Mouse (Mus musculus): Measurements from ENCODE around the gene Mrm3.
"Not testable (repeated sequence)": the region's sequence is repeated elsewhere in the genome, so short reads cannot be mapped to it uniquely, and the experiment has no call there.

Gene Mrm3

GRCm38 (mm10) chr11:76242901-76243810 lies at the start of gene Mrm3, which contains the start of gene Glod4:
Gene Mrm3 (plus strand): TSS chr11:76243715.
Gene Glod4 (minus strand): TSS chr11:76243725.
- DNase-seq (ENCODE audit: low read depth, low spot score) = peak; percentile 87

- DNase-seq (ENCODE audit: low read depth, low spot score) = no peak
These were observed 47.1 kb upstream of the Mrm3 start for GRCm38 (mm10) chr11:76196275-76196976.

- DNase-seq (ENCODE audit: low read depth, low spot score) = no peak
These were observed 46.5 kb upstream of the Mrm3 start for GRCm38 (mm10) chr11:76196977-76197469.

- DNase-seq (ENCODE audit: low read depth, low spot score) = peak; percentile 72
These were observed 41.5 kb upstream of the Mrm3 start for GRCm38 (mm10) chr11:76201761-76202674.

GRCm38 (mm10) chr11:76206793-76207192 lies 36.7 kb upstream of the Mrm3 start:
- no peak for DNase-seq (ENCODE audit: low read depth, low spot score)

GRCm38 (mm10) chr11:76210228-76210985 lies 33.1 kb upstream of the Mrm3 start:
- no peak for DNase-seq (ENCODE audit: low read depth, low spot score)

- DNase-seq (ENCODE audit: low read depth, low spot score) = not testable (repeated sequence)
These were observed 31.9 kb upstream of the Mrm3 start for GRCm38 (mm10) chr11:76211595-76211994.

- DNase-seq (ENCODE audit: low read depth, low spot score) = no peak
These were observed 29.7 kb upstream of the Mrm3 start for GRCm38 (mm10) chr11:76213841-76214240.

GRCm38 (mm10) chr11:76215011-76215410 lies 28.5 kb upstream of the Mrm3 start:
- DNase-seq (ENCODE audit: low read depth, low spot score) = no peak

- no peak for DNase-seq (ENCODE audit: low read depth, low spot score)
These were observed 27.4 kb upstream of the Mrm3 start for GRCm38 (mm10) chr11:76216049-76216540.

GRCm38 (mm10) chr11:76216681-76217389 lies 26.7 kb upstream of the Mrm3 start:
- no peak for DNase-seq (ENCODE audit: low read depth, low spot score)

GRCm38 (mm10) chr11:76217390-76217800 lies 26.1 kb upstream of the Mrm3 start, which contains the start of the genes Dbil5 and Gemin4:
Gene Dbil5 (plus strand): TSS chr11:76217608.
Gene Gemin4 (minus strand): TSS chr11:76217664.
- peak; percentile 95 for DNase-seq (ENCODE audit: low read depth, low spot score)

- DNase-seq (ENCODE audit: low read depth, low spot score) = no peak
These were observed 18.9 kb upstream of the Mrm3 start for GRCm38 (mm10) chr11:76224631-76225030.

- no peak for DNase-seq (ENCODE audit: low read depth, low spot score)
These were observed 18.5 kb upstream of the Mrm3 start for GRCm38 (mm10) chr11:76225051-76225450.

- no peak for DNase-seq (ENCODE audit: low read depth, low spot score)
These were observed 7.4 kb upstream of the Mrm3 start for GRCm38 (mm10) chr11:76236136-76236535.

GRCm38 (mm10) chr11:76239750-76240149 lies 3.8 kb upstream of the Mrm3 start:
- DNase-seq (ENCODE audit: low read depth, low spot score) = no peak

GRCm38 (mm10) chr11:76243811-76244546 lies 464 bp downstream of the Mrm3 start:
- DNase-seq (ENCODE audit: low read depth, low spot score) = no peak

GRCm38 (mm10) chr11:76246439-76246838 lies 2.9 kb downstream of the Mrm3 start:
- DNase-seq (ENCODE audit: low read depth, low spot score) = no peak

- DNase-seq (ENCODE audit: low read depth, low spot score) = no peak
These were observed 3.7 kb downstream of the Mrm3 start for GRCm38 (mm10) chr11:76247239-76247638.
